ENCODE assay signal across 1 mouse cellular context in genomic region chr12:113156540-113156929, GRCm38 (mm10).
TF ChIP-seq lines count a peak whose summit lies in the region.

No protein-coding gene starts in this region.

TF ChIP-seq in MEL, 35 proteins besides CTCF, POLR2A, EP300 and RAD21 (continued from another document):
- TF ChIP-seq E2F4 (IDR thresholded peaks at IDR 0.05; ENCODE audit: borderline replicate concordance, low read depth, low read length) (no peak), USF1 (IDR thresholded peaks at IDR 0.05; ENCODE audit: low read depth, low read length) (no peak), MXI1 (IDR thresholded peaks at IDR 0.05; ENCODE audit: low read depth, low read length) (no peak), MEF2A (IDR thresholded peaks at IDR 0.05; ENCODE audit: extremely low read depth, insufficient replicate concordance, low read depth, low read length, poor library complexity, severe bottlenecking) (no peak), POLR2AphosphoS2 (IDR thresholded peaks at IDR 0.05; ENCODE audit: low read length) (no peak), ZMIZ1 (IDR thresholded peaks at IDR 0.05; ENCODE audit: low read depth, low read length) (no peak), NRF1 (IDR thresholded peaks at IDR 0.05; ENCODE audit: insufficient read depth, low read depth, low read length, poor library complexity, severe bottlenecking) (no peak), JUND (IDR thresholded peaks at IDR 0.05; ENCODE audit: low read depth, low read length) (no peak), HCFC1 (IDR thresholded peaks at IDR 0.05; ENCODE audit: low read depth, low read length) (no peak), BHLHE40 (IDR thresholded peaks at IDR 0.05; ENCODE audit: borderline replicate concordance, low read depth, low read length) (no peak), CHD2 (IDR thresholded peaks at IDR 0.05; ENCODE audit: low read length) (no peak)
